Mouse (Mus musculus) kidney, postnatal 10 days (tissue): ENCODE measurements around the gene Ackr3.

ENCODE experiments used
- DNase-seq: peaks from one replicate; pipeline ENCODE4 v3.0.0; 2021; ENCODE audit warnings: mixed read lengths

The Ackr3 gene

DNA sequence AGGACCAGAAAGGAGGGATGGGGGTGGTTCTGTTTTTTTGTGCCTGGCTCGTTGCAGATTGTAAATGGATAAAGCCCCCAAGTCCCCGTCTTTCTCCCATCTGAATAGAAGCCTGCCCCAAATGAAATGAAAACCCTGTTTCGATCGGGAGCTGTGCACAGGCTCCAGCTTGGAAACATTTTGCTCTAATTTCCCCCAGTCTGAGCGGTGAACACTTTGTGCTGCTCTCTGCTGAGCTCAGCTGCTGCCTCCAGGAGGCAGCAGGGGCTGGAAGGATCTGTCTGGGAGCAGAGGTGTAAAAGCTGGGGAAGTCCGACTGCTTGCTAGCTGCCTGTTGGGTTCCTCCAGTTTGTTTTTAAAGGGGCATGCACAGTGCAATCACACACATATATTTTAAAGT lies 1.4 kb downstream of the Ackr3 start:
- peak; percentile 83 for DNase-seq

DNA sequence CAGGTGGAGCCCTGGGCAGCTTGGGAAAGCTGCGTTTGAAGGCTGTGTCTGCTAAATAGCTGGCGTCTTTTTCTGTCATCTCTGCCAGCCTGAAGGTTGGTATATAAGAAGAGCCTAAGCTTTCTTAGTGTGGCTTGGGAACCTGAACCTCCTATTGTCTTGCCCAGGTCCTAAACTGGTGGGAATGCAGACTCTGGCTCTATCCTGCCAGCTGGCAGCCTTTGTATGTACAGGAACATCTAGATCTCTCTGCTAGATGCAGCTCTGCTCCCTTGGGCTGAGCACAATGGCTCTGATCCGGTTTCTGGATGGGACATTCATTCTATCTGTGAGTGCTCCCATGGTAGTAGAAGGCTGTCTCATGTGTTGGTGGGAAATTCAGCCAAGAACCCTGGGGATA lies 2.9 kb downstream of the Ackr3 start:
- DNase-seq, result no peak

DNA sequence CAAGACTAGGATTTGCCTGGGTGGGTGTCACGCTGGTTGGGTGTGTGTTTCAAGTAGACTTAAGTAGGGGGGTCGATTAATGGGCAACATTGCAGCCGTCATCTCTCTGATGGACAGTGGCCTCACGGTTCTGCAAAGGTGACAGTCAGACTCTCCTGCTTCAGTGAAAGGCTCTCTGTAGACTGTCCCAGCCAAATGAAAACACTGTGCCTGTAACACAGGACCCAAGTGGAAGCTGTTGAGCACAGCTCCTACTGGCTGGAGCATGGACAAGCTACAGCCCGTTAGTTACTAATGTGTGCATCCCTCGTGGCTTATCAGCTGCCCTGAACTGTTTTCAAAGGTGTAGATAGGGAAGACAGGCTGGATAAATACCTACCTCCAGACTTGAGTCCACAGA lies 3.5 kb downstream of the Ackr3 start:
- DNase-seq, result no peak

DNA sequence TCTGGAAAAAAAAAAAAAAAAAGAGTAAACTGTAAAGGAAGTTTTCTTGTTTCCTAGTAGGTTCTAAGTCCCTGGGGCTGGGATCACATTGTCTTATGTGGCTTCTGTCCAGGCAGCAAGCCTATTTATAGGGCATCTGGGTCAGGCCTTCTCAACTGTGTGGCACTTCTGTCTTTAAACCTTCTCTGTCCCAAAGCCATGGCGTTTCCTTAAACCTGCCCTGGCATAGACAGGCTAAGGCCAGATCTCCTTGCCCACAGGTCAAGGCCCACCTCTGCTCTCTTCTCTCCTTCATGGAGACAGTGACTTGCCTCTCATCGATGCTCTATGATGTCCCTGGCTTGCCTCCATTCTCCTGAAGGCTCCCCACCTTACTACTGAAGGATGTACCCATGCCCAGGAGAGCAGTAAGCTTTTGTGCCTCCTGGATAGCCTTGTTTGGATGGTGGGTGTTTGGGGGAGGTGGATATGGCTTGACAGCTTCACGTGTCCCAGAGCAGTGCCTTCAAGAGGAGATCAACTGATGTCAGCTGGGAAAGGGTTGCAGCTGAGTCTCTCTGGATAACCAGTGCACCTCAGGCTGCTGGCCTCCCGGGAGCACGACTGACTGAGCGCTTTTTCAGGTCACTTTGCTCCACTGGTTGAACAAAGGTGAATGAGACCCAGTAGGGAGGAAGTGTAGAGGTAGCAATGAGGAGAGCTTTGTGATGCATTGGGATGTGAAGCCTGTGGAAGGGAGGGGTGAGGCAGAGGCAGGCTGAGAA lies 4.1 kb downstream of the Ackr3 start:
- peak; percentile 47 for DNase-seq

DNA sequence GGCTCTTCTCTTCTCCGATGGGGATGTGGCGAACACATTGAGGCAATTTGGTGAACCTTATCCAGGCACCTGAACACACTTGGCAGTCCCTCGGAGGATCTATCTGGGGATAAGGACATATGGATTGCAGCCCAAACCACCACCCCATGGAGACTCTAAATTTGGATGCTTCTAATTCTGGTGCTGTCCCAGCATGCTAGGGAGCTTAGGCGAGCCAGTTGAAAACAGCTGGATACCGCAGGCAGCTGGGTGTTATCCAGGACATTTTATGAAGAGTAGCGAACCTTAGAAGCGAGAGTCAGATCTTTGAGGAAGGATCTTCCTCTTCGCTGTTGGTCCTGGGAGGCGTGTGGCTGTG lies 4.7 kb downstream of the Ackr3 start:
- peak; percentile 63 for DNase-seq

DNA sequence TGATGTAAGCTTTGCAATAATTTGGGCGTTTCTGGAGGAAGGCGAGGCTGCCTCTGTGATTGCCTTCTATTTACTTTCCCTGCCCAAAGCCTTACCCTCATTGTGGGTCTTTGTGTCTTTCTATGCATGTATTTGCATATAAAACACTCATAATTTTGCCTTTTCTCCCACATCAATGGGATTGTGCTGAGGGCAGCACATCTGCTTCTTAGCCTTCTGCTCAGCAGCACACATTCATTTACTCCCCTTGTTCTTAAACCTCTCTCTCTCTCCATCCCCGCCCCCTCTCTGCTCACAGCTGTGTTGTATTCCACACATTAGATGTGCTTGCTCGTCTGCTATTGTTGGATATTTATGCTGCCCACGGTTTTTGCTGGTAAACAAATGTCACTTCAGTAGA lies 5.3 kb downstream of the Ackr3 start:
- DNase-seq, result peak; percentile 23

DNA sequence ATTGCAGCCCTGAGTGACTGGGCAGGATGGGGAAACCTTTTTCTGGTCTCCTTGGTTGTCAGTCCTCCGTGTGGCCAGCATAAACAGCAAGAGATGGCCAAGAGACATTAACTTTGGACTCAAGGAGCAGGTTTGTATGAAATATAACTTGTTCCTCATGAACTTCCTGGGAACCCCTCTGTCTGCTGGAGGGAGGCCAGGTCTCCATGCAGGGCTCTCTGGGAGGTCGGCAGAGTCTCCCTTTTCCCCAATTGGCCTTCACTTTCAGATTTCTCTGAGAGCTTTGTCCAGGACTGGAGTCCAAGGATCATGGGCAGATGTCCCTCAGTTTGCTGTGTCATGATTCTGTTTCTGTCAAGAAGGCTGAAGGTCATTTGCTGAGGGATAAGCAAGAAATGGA lies 6.0 kb downstream of the Ackr3 start:
- peak; percentile 86 for DNase-seq

DNA sequence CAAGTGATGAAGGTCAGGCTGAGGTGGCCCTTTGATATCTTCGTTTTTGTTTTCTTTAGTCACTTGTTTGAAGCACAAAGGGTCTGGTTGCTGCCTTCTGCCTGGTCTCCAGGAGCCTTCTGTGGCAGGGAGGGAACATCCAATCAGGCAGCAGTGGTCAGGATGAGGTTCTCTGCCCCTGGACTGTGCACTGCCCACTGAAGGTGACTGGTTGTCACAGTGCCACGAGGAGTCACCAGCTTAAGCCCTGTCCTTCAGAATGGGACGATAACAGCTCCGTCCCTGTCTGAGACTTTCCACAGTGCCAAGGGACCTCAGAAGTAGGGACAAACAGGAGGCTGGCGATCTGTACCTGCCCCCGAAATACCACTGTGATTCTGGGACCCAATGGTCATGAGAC lies 6.6 kb downstream of the Ackr3 start:
- DNase-seq, result no peak

DNA sequence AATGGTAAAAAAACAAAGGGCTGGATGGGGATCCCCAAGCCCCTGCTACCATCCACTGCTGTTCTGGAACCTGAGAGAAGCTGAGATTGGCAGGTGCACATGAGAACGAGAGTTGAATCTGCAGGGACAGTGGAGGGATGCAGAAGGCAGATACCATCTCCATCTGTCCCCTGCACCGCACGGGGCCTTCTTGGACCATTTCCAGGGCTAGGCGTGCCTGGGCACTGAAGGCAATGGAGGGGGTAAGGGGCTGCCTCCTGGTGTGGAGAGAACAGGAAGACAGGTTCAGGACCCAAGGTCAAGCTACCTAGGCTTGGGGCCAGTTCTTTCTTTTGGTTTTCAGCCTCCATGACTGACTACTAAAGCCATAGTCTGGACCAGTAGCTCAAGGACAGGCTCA lies 7.0 kb downstream of the Ackr3 start:
- peak; percentile 53 for DNase-seq

DNA sequence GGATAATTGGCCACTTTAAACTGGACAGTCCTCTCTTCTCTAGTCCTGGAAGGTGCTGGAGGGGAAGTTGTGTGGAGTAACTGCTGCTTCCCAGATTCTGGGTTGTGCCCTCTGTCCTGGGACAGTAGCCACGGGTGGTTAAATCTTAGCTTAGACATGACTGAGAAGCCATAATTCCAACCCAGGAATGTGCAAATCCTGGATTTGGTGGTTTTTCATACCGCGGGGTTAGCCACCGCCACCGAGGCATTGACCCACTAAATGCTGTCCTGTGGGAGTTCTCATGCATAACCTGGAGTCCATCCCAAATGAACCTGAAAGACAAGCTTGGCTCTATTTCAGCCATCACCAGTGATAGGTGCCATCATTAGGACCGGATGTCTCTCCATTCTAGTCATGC lies 8.6 kb downstream of the Ackr3 start:
- DNase-seq, result no peak

DNA sequence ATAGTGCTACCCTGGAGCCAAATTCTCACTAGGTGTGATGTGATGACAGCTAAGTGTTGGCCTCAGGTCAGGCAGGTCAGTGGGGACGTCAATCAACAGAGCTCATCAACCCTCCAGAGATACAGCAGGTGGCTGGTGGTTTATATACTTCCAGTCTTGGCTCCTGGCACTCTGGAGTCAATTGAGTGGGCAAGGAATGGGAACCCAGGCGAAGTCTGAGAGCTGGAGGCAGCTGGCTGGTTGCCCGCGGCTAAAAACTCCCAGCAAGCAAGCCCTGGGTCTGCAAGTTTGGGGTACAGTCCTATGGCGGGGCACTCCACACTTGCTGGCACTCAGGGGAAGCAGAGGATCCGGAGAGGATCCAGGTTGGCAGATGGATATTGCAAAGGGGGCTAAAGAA lies 9.1 kb downstream of the Ackr3 start:
- no peak for DNase-seq

DNA sequence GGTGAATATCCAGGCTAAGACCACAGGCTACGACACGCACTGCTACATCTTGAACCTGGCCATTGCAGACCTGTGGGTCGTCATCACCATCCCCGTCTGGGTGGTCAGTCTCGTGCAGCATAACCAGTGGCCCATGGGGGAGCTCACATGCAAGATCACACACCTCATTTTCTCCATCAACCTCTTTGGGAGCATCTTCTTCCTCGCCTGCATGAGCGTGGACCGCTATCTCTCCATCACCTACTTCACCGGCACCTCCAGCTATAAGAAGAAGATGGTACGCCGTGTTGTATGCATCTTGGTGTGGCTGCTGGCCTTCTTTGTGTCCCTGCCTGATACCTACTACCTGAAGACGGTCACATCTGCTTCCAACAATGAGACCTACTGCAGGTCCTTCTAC lies 10.2 kb downstream of the Ackr3 start:
- DNase-seq, result no peak

DNA sequence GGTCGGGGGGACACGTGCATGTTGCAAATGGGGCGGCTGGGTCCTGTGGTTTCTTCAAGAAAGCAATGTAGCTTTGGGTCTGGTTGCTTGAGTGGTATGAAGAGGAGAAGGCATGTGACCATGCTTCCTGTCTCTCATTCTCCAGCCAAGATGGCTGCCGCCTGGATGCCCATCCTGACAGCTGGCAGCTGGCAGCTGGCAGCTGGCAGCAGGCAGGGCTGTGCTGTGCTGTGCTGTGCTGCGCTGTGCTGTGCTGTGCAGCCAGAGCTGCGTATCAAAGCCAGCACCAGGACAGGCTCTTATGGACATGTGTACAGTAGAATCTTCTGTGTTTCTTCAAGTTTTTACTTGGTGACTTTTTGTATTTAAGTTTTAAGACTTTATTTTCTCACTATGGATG lies 11.1 kb downstream of the Ackr3 start:
- DNase-seq, result no peak

DNA sequence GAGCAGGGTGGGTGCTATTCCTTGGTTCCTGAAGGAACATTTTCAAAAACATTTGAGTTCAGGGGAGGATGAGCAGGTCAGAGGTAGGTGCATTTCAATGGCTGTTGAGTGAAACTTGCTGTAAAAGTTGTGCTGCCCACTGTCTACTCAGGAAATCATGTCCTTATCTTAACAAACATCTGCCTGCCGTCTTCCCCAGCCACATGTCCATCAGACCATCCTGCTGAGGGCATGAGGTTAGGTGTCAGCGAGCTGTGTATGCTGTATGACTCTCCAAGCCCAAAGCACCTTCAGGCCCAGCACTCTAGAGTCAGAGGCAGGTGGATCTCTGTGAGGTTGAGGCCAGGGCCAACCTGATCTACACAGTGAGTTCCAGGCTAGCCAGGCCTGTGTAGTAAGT lies 12.1 kb downstream of the Ackr3 start:
- no peak for DNase-seq

DNA sequence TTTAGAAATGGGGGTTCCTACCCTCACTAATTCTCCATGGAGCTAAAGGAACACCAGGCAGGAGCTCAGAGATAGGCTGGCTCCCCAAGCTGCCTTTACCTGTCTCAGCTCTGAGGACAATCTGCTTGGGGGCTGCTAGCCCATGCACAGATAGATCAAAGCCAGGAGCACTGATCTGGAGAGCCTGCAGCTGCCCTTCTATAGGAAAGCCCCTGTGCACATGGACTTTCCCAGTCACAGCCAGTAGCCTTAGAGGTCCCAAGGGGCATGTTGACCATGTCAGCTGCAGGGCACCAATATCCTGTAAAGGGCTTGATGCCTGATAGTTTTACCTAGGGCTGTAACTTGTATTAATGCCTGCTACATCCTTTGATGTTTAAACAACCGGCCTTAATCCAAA lies 12.6 kb downstream of the Ackr3 start:
- no peak for DNase-seq

DNA sequence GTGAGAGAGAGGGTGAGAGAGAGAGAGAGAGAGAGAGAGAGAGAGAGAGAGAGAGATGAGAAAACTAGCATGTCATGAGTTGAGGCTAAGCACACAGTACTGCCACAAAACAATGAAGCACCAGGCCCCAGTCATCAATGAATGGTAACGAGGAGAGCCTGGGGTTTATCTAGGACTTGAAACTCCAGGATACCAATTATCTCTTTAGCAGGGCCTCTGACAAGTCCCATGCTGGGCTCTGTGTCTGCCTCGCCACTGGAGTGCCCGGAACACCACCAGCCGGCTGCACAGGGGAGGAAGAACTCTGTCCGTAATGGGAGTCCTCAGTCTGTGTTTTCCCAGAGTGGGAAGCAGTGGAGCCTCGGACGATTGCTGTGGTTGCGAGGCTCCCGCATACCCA lies 16.5 kb downstream of the Ackr3 start:
- no peak for DNase-seq

DNA sequence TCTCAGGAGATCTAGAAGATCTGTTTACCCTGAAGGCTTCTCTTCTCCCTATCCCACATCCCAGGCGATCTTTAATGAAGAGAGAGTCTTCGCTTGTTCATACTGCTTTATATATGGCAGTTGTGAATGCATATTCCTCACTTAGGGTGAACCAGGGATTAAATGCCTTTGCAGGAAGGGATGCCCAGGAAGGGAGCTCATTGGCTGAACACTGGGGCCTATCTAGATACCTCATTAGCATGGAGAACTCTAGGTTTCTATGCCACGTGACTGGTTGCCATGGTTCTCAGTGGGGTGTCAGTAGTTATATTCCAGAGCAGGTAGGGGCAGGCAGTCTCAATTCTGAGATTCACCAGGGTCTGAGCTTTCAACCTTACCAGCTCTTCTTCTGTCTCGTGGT lies 17.1 kb downstream of the Ackr3 start:
- no peak for DNase-seq

DNA sequence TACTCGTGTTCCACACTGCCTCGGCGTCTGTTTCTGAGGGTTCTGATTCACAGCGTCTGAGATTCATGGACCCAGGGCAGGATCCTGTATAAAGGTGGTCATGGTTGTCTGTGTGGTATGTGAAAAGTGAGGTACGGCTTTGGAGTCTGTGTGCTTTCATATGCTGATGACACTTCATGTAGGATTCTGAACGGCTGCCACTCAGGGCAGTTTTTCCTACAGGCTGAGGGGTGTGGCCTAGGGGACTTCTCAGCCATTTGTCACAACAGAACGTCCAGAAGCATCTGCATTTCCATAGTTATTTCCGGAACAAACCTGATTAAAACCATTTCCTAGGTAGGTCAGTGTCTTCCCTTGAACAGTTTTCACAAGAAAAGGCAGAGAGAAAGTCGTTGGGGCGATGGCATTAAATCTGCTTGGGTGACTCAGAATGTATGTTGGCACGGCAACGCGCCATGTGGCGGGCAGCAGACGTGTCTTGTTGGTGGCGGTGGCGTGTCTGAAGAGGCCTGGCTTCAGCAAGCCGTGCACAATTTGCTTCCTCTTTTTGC lies 18.1 kb downstream of the Ackr3 start:
- no peak for DNase-seq

DNA sequence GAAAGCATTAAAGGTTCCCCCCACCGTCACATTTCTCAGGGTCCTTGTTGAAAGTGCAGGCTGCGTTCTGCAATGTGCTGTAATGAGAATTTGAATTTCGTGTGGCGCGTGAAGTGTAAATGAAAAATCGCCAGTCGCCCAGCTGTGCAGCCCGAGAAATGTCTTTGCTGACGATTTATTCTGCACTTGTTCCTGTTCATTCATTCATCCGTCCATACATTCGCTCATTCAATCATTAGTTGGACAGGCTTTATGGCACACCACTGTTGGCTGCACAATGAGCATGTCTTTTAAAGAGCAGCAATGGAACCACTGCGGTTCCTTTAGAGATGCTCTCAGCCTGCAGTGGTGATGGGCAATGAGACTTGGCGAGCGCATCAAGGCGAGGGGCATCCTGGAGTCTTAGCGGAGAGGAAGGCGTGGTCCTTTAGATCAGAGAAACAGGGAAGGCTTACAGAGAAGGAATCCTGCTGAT lies 18.7 kb downstream of the Ackr3 start:
- DNase-seq, result no peak

DNA sequence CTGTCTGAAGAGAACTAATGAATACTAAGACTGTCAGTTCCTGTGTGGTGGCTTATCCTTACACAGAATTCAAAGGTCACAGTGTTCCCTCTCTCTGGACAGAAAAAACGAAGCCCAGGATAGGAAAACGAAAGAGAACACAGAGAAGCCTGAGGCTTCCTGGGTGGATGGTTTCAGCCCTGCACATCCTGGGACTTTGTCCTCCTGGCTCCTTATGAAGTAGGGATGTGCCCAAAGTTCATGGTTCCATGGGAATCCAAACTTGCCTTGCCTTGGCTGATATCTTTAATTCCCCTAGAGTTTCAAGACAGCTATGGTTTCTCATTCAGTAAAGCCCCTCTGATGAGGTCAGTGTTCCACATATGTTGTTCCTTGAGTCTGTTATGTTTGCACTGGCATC lies 19.2 kb downstream of the Ackr3 start:
- DNase-seq, result no peak

DNA sequence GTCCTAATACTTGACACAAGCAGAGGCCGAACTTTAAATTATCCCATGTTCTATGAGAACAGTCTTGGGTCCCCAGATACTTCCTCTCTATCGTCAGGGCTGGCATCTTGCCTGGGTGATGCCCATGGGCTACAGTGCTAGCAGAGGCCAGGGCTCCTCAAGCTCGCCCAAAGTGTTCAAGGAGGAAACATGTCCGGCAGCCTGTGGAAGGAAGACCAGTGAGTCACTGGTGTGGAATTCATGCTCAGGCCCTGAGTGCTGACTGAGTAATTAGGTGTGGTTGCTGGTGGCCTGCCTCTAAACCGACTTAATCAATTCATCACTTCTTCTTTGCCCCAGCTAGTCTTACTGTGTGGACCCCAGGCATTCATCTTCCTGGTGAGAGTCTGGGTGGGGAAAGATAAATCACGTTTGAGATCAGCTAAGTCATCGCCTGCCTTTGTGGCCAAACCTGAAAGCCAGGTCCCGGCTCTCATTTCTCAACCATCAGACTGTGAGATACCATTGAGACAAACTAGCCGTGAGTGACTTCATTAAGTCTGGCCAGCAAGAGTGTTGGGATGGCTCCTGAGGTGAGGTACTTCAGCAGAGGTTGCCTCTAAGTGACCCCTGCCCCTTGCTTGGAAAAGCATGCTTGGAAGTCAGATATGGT lies 21.9 kb downstream of the Ackr3 start:
- DNase-seq, result peak; percentile 72

DNA sequence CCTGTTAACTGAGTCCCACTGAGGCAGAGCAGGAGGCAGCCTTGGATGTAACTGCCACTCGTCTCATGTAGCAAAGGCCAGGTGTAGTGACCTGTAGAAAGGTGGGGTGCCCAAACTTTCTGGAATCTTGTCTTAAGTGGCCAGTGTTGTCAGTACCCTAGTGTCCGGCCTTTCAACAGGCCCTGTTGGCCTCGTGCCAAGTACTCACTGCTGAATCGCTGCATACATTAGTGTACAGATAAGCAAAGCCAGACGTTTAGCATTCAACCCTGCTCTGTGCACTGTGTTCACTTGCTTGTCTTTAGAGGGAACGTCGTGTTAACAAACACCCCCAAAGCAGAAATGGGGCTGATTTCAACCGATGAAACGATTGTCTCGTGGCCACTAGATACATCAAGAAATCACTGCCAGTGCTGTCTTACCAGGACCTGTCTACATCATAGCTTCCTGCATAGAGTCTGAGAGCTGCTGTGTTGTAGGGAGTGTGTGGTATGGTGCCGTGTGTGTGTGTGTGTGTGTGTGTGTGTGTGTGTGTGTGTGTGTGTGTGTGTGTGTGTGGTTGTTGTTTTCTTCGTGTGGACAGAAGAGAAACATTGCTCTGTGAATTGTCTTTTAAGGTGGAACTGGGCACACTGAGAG lies 24.0 kb downstream of the Ackr3 start:
- peak; percentile 63 for DNase-seq

DNA sequence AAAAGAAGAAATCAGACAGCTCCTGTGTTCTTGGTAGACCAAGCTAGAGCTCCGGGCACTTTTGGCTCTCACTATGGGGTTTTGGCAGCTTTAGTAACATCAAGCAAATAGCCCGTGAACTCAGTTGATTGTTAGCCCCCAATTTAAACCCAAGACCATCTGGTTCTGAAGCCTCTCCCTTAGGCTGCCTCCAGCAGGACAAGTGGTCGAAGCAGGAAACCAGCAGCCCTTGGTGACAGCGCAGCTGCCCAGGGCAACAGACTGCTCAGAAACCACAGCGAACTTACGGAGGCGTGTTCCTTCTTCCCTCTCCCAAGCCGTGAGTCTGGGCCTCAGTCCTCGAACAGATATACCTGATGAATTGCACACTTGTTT lies 24.5 kb downstream of the Ackr3 start:
- no peak for DNase-seq

DNA sequence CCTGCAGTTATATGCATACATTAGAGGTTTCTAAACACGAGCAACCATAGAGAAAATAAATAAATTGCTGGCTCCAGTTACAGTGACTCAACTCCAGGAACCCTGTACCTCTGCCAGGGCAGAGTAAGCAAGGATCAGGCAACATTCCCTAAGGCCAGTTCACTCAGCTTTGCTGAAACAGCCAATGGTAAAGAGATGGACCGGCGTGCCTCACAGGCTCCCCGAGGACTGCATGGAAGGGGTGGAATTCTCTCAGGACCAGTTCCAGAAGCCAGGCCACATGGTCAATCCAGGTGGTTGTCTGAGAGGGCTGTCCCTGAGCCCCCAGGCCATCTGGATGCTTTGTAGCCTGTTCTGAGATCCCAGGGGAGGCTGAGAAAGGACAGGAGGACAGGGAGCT lies 26.8 kb downstream of the Ackr3 start:
- no peak for DNase-seq
